Mouse (Mus musculus) spleen, postnatal 4 days (tissue): ENCODE results near the gene Fhit.

Experiments used
- DNase-seq, 2 experiments: peaks; one replicate each; pipeline ENCODE4 v3.0.0; 2022; ENCODE audit warnings: low spot score in 2 of 2

Gene Fhit

GRCm38 (mm10) chr14:10364281-10364680 lies 797.6 kb downstream of the Fhit start:
- no peak for DNase-seq

- DNase-seq = no peak
Observed at GRCm38 (mm10) chr14:10363306-10363705, 798.5 kb downstream of the Fhit start.

GRCm38 (mm10) chr14:10345905-10346304 lies 815.9 kb downstream of the Fhit start:
- no peak for DNase-seq

GRCm38 (mm10) chr14:10344064-10344463 lies 817.8 kb downstream of the Fhit start:
- DNase-seq = no peak

GRCm38 (mm10) chr14:10316764-10317163 lies 845.1 kb downstream of the Fhit start:
- no peak for DNase-seq

GRCm38 (mm10) chr14:10312190-10312589 lies 849.6 kb downstream of the Fhit start:
- no peak for DNase-seq

GRCm38 (mm10) chr14:10305286-10305685 lies 856.5 kb downstream of the Fhit start:
- no peak for DNase-seq

- no peak for DNase-seq
Observed at GRCm38 (mm10) chr14:10301497-10301896, 860.3 kb downstream of the Fhit start.

- no peak for DNase-seq
Observed at GRCm38 (mm10) chr14:10300914-10301313, 860.9 kb downstream of the Fhit start.

- no peak for DNase-seq
Observed at GRCm38 (mm10) chr14:10299030-10299429, 862.8 kb downstream of the Fhit start.

- no peak for DNase-seq
Observed at GRCm38 (mm10) chr14:10289043-10289442, 872.8 kb downstream of the Fhit start.

- no peak for DNase-seq
Observed at GRCm38 (mm10) chr14:10286027-10286426, 875.8 kb downstream of the Fhit start.

GRCm38 (mm10) chr14:10228708-10229107 lies 933.1 kb downstream of the Fhit start:
- DNase-seq = no peak

- DNase-seq = no peak
Observed at GRCm38 (mm10) chr14:10221847-10222246, 940.0 kb downstream of the Fhit start.

- DNase-seq = no peak
Observed at GRCm38 (mm10) chr14:10213216-10213615, 948.6 kb downstream of the Fhit start.

GRCm38 (mm10) chr14:10211184-10211583 lies 950.7 kb downstream of the Fhit start:
- DNase-seq = no peak

GRCm38 (mm10) chr14:10209007-10209406 lies 952.8 kb downstream of the Fhit start:
- no peak for DNase-seq

- DNase-seq = no peak
Observed at GRCm38 (mm10) chr14:10205699-10206098, 956.1 kb downstream of the Fhit start.

GRCm38 (mm10) chr14:10205290-10205689 lies 956.5 kb downstream of the Fhit start:
- DNase-seq = no peak

- DNase-seq = no peak
Observed at GRCm38 (mm10) chr14:10194130-10194529, 967.7 kb downstream of the Fhit start.

GRCm38 (mm10) chr14:10171761-10172160 lies 990.1 kb downstream of the Fhit start:
- no peak for DNase-seq

GRCm38 (mm10) chr14:10166641-10167429 lies 995.0 kb downstream of the Fhit start:
- no peak for DNase-seq

GRCm38 (mm10) chr14:10149872-10150271 lies 1012.0 kb downstream of the Fhit start:
- DNase-seq = no peak

GRCm38 (mm10) chr14:10139311-10139710 lies 1022.5 kb downstream of the Fhit start:
- DNase-seq = no peak
